Mouse (Mus musculus): ENCODE measurements around the gene Kcna5.

- no peak for TF ChIP-seq CTCF (IDR thresholded peaks at IDR 0.05; ENCODE audit: low read depth, low read length)
- TF ChIP-seq POLR2A (IDR thresholded peaks at IDR 0.05; ENCODE audit: extremely low read depth, insufficient read depth, low read length) = no peak
These were observed 29.2 kb upstream of the Kcna5 start for GRCm38 (mm10) chr6:126564376-126564775.

Measured in liver, adult 2 months (tissue).